Mouse (Mus musculus) midbrain, embryonic 13.5 days (tissue): ENCODE data around the gene Atp1a4. TPM values are rescaled to one million over a fixed set of nuclear protein-coding genes. Genes with fewer than 3 reads are reported as not detected.

Source experiments
- ATAC-seq: fragments of 200-750 bp; cut with Nextera tagmentation; 2 replicates; pipeline ENCODE4 v1.8.0; 2017; ENCODE audit warnings: mild to moderate bottlenecking, moderate TSS enrichment, moderate library complexity
- H3K27ac ChIP-seq: fragments of 300-500 bp; sonication (generic); 2 replicates; pipeline ENCODE4 v1.5.1; 2015; ENCODE audit warnings: inconsistent platforms, mild to moderate bottlenecking, moderate library complexity
- H3K27me3 ChIP-seq: fragments of 300-500 bp; sonication (generic); 2 replicates; pipeline ENCODE4 v1.6.1; 2015; ENCODE audit warnings: mild to moderate bottlenecking, inconsistent platforms
- H3K36me3 ChIP-seq: fragments of 300-500 bp; sonication (generic); 2 replicates; pipeline ENCODE4 v1.6.1; 2015; ENCODE audit warnings: mild to moderate bottlenecking, inconsistent platforms
- H3K4me1 ChIP-seq: fragments of 300-500 bp; sonication (generic); replicated peaks from 2 replicates; pipeline ENCODE4 v1.6.1; 2015; ENCODE audit warnings: inconsistent platforms
- H3K4me2 ChIP-seq: fragments of 300-500 bp; sonication (generic); replicated peaks from 2 replicates; pipeline ENCODE4 v1.6.1; 2015; ENCODE audit warnings: moderate library complexity, mild to moderate bottlenecking, inconsistent platforms
- H3K4me3 ChIP-seq: fragments of 300-500 bp; sonication (generic); replicated peaks from 2 replicates; pipeline ENCODE4 v1.5.1; 2015; ENCODE audit warnings: mild to moderate bottlenecking, inconsistent platforms
- H3K9ac ChIP-seq: fragments of 300-500 bp; sonication (generic); replicated peaks from 2 replicates; pipeline ENCODE4 v1.6.1; 2015; ENCODE audit warnings: mild to moderate bottlenecking, inconsistent platforms
- H3K9me3 ChIP-seq: fragments of 300-500 bp; sonication (generic); 2 replicates; pipeline ENCODE4 v1.6.1; 2016; ENCODE audit warnings: mild to moderate bottlenecking, inconsistent platforms
- WGBS: fragments of 180-500 bp; shearing (Covaris S2); methylation state at CpG from one replicate; pipeline ENCODE4 v1.1.7; 2015; 5-methylcytosine and 5-hydroxymethylcytosine counted together
- polyA plus RNA-seq: library from polyadenylated mRNA; unstranded; fragments of >200 nt; fragmentation: Nextera tagmentation; extraction: Ambion mirVana; gene quantifications from 2 replicates; pipeline ENCODE4 v1.2.1, GENCODE M21; 2015

The Atp1a4 gene
- not detected in 2 replicates for polyA plus RNA-seq

- ATAC-seq, result no peak
- H3K9ac ChIP-seq, result no peak within 1 kb of the TSS
- H3K4me2 ChIP-seq, result no peak within 1 kb of the TSS
- no peaks in the 10 kb centered on the region for H3K9me3 ChIP-seq
- no peak within 1 kb of the TSS for H3K27ac ChIP-seq
- H3K4me1 ChIP-seq, result peaks cover 11% of the 10 kb centered on the region
- H3K36me3 ChIP-seq, result no peaks in the 10 kb centered on the region
- WGBS, result 87% methylated on average over 6 of the region's 6 CpGs
- no peak within 1 kb of the TSS for H3K4me3 ChIP-seq
- H3K27me3 ChIP-seq, result no peaks in the 10 kb centered on the region
These were observed at the start of gene Atp1a4 for GRCm38 (mm10) chr1:172258314-172258713. Atp1a4 (minus strand) TSS chr1:172258414.

DNA sequence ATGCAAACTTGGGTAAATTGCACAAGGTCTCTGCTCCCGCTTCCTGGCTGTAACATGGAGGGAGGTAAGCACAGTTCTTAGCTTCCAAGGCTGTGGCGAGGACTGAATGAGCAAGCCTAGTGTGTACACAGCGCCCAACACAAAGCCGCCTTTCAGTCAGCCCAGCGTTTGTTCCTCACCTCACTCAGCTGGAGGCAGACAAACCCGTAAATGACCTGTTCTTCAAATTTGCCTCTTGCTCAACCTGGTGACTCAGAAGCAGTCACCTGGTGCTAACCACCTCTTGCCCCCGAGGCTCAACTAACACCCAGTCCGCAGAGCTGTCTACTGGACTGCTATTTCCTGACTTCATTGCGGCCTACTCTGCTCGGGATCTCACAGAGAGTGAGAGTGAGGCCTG lies 49.7 kb upstream of the Atp1a4 start:
- H3K9ac ChIP-seq, result no peak overlapping the region
- H3K27me3 ChIP-seq, result no peaks in the 10 kb centered on the region
- no peak for ATAC-seq
- H3K9me3 ChIP-seq, result no peaks in the 10 kb centered on the region
- H3K4me2 ChIP-seq, result no peak overlapping the region
- H3K4me3 ChIP-seq, result no peak overlapping the region
- WGBS, result 57% methylated on average over 10 of the region's 10 CpGs
- H3K36me3 ChIP-seq, result no peaks in the 10 kb centered on the region
- H3K27ac ChIP-seq, result no peak overlapping the region
- H3K4me1 ChIP-seq, result peaks cover 39% of the 10 kb centered on the region

DNA sequence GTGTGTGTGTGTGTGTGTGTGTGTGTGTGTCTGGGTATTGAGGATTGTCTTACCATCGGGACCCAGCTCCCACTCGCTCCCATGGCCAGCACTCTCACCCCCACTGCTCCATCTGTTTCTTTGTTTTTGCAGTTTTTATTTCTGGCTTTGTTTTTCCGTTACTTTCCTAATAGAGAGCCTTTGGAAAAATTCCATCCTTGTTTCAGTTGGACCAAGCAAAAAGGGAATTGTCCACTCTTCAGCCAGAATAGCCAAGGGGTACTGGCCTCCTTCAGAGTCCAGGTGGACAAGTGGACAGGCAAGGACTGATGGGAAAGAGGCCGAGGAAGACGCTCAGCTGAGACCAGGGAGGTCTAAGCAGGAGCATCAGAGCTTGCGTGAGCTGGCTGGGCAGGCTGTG lies 48.7 kb upstream of the Atp1a4 start:
- H3K4me3 ChIP-seq, result no peak overlapping the region
- ATAC-seq, result no peak
- H3K27me3 ChIP-seq, result no peaks in the 10 kb centered on the region
- H3K9ac ChIP-seq, result no peak overlapping the region
- H3K4me2 ChIP-seq, result no peak overlapping the region
- WGBS, result 76% methylated on average over 6 of the region's 6 CpGs
- H3K36me3 ChIP-seq, result no peaks in the 10 kb centered on the region
- H3K27ac ChIP-seq, result no peak overlapping the region
- H3K4me1 ChIP-seq, result peaks cover 43% of the 10 kb centered on the region
- no peaks in the 10 kb centered on the region for H3K9me3 ChIP-seq

DNA sequence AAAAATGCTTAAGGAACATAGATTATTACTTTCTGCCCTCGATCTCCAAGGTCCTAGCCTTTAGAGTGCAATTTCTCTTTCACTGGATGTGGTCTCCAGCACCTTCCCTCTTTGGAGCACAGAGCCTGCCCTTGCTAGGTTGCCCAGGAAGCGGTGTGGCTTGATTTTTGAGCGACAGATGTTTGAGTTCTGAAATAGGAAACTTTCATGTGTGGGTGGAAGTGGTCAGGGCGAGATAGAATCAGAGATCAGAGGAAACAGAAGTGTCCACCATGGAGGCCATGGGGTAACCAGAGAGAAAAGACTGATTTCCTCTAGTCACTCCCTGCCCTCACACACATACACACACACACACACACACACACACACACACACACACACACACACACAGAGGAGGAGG lies 48.0 kb upstream of the Atp1a4 start:
- WGBS, result 92% methylated on average over 4 of the region's 4 CpGs
- Histone ChIP-seq H3K4me3 (no peak overlapping the region), H3K27me3 (no peaks in the 10 kb centered on the region), H3K27ac (no peak overlapping the region), H3K4me2 (no peak overlapping the region), H3K9me3 (no peaks in the 10 kb centered on the region), H3K9ac (no peak overlapping the region), H3K36me3 (no peaks in the 10 kb centered on the region), H3K4me1 (peaks cover 43% of the 10 kb centered on the region)
- ATAC-seq, result no peak

DNA sequence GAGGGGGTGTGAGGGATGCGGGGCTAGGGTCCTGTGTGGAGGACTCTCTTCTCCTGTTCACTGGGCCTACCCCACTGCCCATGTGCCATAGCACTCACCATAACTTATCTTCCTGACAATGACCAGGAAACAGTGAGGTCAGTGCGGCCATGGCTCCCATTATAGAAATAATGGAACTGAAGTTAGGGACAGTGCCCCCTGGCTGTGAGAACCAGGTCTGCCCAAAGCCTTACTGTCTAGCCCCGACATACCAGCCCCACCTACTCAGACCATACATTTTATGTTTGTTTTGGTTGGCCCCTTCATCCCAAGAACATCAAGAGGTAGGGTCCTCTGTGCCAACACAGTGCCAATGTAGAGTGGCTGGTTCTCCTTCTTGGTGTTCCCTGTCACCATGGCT lies 47.4 kb upstream of the Atp1a4 start:
- H3K36me3 ChIP-seq, result no peaks in the 10 kb centered on the region
- peaks cover 44% of the 10 kb centered on the region for H3K4me1 ChIP-seq
- H3K4me3 ChIP-seq, result no peak overlapping the region
- ATAC-seq, result no peak
- no peaks in the 10 kb centered on the region for H3K27me3 ChIP-seq
- 80% methylated on average over 3 of the region's 3 CpGs for WGBS
- no peak overlapping the region for H3K9ac ChIP-seq
- H3K27ac ChIP-seq, result no peak overlapping the region
- H3K9me3 ChIP-seq, result no peaks in the 10 kb centered on the region
- H3K4me2 ChIP-seq, result no peak overlapping the region

- Histone ChIP-seq H3K27ac (no peak overlapping the region), H3K27me3 (0 out of 2 replicates have a peak, but pooled peaks cover 2% of the 10 kb centered on the region), H3K9me3 (no peaks in the 10 kb centered on the region), H3K36me3 (no peaks in the 10 kb centered on the region), H3K4me1 (peaks cover 43% of the 10 kb centered on the region), H3K4me3 (no peak overlapping the region), H3K4me2 (no peak overlapping the region), H3K9ac (no peak overlapping the region)
- WGBS, result 90% methylated on average over 2 of the region's 2 CpGs
- no peak for ATAC-seq
These were observed 46.9 kb upstream of the Atp1a4 start for GRCm38 (mm10) chr1:172305153-172305552.

DNA sequence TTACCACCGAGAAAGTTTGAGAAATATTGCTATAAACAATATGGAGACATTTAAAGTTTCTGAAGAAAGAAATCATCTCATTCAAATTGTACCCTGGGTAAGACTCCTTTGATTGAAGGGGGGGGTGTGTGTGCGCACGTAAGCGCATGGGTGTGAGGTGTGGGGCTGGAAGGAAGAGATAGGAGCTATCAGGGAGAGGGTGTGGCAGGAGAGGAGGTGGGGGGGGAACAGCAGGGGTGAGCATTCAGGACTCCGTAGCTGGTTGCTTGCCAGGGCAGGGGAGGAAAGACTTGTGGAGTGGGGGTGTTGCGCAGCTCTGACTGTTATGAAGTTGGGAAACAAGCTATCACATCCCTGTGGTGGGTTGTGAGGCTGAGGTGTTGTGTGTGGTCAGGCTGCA lies 46.2 kb upstream of the Atp1a4 start:
- no peak for ATAC-seq

GRCm38 (mm10) chr1:172302851-172303250 lies 44.6 kb upstream of the Atp1a4 start:
- Histone ChIP-seq H3K27me3 (0 out of 2 replicates have a peak, but pooled peaks cover 5% of the 10 kb centered on the region), H3K4me1 (peaks cover 37% of the 10 kb centered on the region), H3K9ac (no peak overlapping the region), H3K36me3 (no peaks in the 10 kb centered on the region), H3K4me2 (no peak overlapping the region), H3K9me3 (no peaks in the 10 kb centered on the region), H3K4me3 (no peak overlapping the region), H3K27ac (no peak overlapping the region)
- WGBS, result 9% methylated on average over 6 of the region's 6 CpGs
- no peak for ATAC-seq

More for the DNA sequence above, 46.2 kb upstream of the Atp1a4 start:
- 75% methylated on average over 6 of the region's 6 CpGs for WGBS
- Histone ChIP-seq H3K4me3 (no peak overlapping the region), H3K9me3 (no peaks in the 10 kb centered on the region), H3K4me1 (peaks cover 36% of the 10 kb centered on the region), H3K9ac (no peak overlapping the region), H3K4me2 (no peak overlapping the region), H3K36me3 (no peaks in the 10 kb centered on the region), H3K27me3 (0 out of 2 replicates have a peak, but pooled peaks cover 5% of the 10 kb centered on the region), H3K27ac (no peak overlapping the region)

- H3K4me1 ChIP-seq, result peaks cover 42% of the 10 kb centered on the region
- no peak for ATAC-seq
These were observed 44.1 kb upstream of the Atp1a4 start for GRCm38 (mm10) chr1:172302311-172302710.

DNA sequence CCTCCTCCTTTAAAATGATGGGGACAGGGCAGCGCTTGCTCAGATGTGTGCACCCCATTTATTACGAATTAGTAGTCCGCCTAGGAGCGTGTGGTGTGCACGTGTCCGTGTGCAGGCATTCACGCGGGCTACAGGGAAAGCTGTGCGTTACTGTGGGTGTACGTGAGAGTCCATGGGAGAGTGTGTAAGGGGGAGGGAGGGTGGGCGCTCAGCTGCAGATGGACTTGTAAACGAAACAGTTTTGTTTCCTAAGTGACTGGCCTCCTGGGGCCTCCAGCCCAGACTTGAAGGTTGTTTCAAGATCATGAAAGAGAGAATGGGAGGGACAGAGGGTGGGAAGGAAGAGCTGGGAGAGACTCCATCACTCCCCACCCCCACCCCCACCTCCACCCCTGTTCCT lies 43.0 kb upstream of the Atp1a4 start:
- Histone ChIP-seq H3K4me2 (no peak overlapping the region), H3K36me3 (no peaks in the 10 kb centered on the region), H3K9ac (no peak overlapping the region), H3K4me1 (peaks cover 51% of the 10 kb centered on the region), H3K27ac (no peak overlapping the region), H3K9me3 (no peaks in the 10 kb centered on the region), H3K27me3 (peaks cover 5% of the 10 kb centered on the region; the same call in 1 of the 2 replicates), H3K4me3 (no peak overlapping the region)
- 0 out of 2 replicates have a peak, but pooled peaks have one; percentile 51 for ATAC-seq
- WGBS, result 43% methylated on average over 12 of the region's 12 CpGs

More at GRCm38 (mm10) chr1:172302311-172302710, 44.1 kb upstream of the Atp1a4 start:
- 0 out of 2 replicates have a peak, but pooled peaks cover 5% of the 10 kb centered on the region for H3K27me3 ChIP-seq
- WGBS, result 61% methylated on average over 3 of the region's 3 CpGs
- H3K36me3 ChIP-seq, result no peaks in the 10 kb centered on the region
- H3K9me3 ChIP-seq, result no peaks in the 10 kb centered on the region
- H3K4me3 ChIP-seq, result no peak overlapping the region
- H3K27ac ChIP-seq, result no peak overlapping the region
- no peak overlapping the region for H3K4me2 ChIP-seq
- H3K9ac ChIP-seq, result no peak overlapping the region

DNA sequence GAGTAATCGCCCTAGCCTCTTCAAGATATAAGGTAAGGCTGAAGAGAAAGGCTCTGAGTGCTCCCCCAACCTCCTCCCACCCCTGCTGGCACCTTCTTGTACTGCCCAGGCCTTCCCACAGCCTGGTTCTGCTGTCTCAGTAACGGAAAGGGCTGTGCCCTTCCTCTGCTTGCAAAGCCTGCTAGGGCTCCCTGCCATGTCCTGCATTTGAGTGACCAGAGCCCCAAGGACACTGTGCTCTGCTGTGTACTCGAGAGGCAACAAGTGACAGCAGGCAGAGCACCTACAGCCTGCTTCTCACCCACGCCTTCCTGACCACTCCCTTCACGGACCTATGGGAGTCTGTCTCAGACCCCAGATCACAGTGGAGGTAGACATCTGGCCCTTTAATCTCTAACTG lies 42.0 kb upstream of the Atp1a4 start:
- WGBS, result 60% methylated on average over 5 of the region's 5 CpGs
- Histone ChIP-seq H3K4me2 (no peak overlapping the region), H3K27me3 (peaks cover 5% of the 10 kb centered on the region; the same call in 1 of the 2 replicates), H3K9me3 (no peaks in the 10 kb centered on the region), H3K4me1 (peaks cover 60% of the 10 kb centered on the region), H3K36me3 (no peaks in the 10 kb centered on the region), H3K9ac (no peak overlapping the region), H3K27ac (peak overlapping the region; percentile 49; the same call in 1 of the 2 replicates), H3K4me3 (no peak overlapping the region)
- ATAC-seq, result no peak

- ATAC-seq, result no peak
- H3K9ac ChIP-seq, result no peak overlapping the region
- no peak overlapping the region for H3K4me3 ChIP-seq
- no peak overlapping the region for H3K27ac ChIP-seq
- WGBS, result 66% methylated on average over 7 of the region's 7 CpGs
- peaks cover 67% of the 10 kb centered on the region for H3K4me1 ChIP-seq
- no peaks in the 10 kb centered on the region for H3K9me3 ChIP-seq
- H3K36me3 ChIP-seq, result no peaks in the 10 kb centered on the region
- peaks cover 5% of the 10 kb centered on the region; the same call in 1 of the 2 replicates for H3K27me3 ChIP-seq
- H3K4me2 ChIP-seq, result no peak overlapping the region
These were observed 41.3 kb upstream of the Atp1a4 start for GRCm38 (mm10) chr1:172299528-172299927.
